Mouse (Mus musculus): ENCODE data around the gene Kifc5b. TPM values are rescaled to one million over a fixed set of nuclear protein-coding genes. Genes with fewer than 3 reads are reported as not detected.
"Not testable (repeated sequence)": the region's sequence is repeated elsewhere in the genome, so short reads cannot be mapped to it uniquely, and the experiment has no call there.

Kifc5b gene
- polyA plus RNA-seq, 1 experiment from 2014 or later = 2.3 TPM

DNA sequence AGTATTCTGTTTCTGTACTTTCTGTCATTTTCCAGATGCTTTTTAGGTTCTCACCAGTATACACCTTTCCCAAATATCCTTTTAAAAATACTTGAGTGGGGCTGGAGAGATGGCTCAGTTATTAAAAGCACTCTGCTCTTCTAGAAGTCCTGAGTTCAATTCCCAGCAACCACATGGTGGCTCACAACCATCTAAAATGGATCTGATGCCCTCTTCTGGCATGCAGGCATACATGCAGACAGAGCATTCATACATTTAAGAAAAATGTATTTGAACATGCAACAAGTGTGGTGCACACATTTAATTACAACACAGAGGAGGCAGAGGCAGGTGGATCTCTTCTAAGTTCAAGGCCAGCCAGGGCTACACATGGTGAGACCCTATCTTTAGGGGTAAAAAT, 58.5 kb downstream of the Kifc5b start:
- no peaks in the 10 kb centered on the region for H3K9me3 ChIP-seq (replicated peaks)
- H3K9ac ChIP-seq (replicated peaks) = no peak overlapping the region
- no peak overlapping the region for H3K27ac ChIP-seq (replicated peaks)
- peaks cover 50% of the 10 kb centered on the region for H3K36me3 ChIP-seq
- H3K4me1 ChIP-seq = peaks cover 61% of the 10 kb centered on the region
- no peak for ATAC-seq (ENCODE audit: low FRiP score)
- H3K4me3 ChIP-seq (replicated peaks) = no peak overlapping the region
- H3K4me2 ChIP-seq = no peak overlapping the region
- H3K27me3 ChIP-seq (replicated peaks) = no peaks in the 10 kb centered on the region

DNA sequence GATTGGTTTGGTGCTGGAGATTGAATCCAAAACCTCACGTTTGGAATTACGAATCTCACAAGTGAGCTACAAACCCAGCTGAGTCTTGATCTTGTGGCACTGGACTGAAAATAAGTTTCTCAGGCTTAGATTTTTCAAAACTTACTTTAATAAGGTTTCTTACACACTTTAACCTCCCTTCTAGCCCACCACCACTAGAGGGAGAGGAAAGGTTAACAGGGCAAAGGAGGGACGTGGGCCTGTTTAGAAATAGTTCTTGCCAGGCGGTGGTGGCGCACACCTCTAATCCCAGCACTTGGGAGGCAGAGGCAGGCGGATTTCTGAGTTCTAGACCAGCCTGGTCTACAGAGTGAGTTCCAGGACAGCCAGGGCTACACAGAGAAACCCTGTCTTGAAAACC, 60.5 kb downstream of the Kifc5b start:
- H3K9me3 ChIP-seq (replicated peaks); ATAC-seq (ENCODE audit: low FRiP score); H3K9ac ChIP-seq (replicated peaks); H3K4me3 ChIP-seq (replicated peaks); H3K27me3 ChIP-seq (replicated peaks); H3K4me2 ChIP-seq; H3K27ac ChIP-seq (replicated peaks): not testable (repeated sequence)
- Histone ChIP-seq H3K36me3 (peaks cover 50% of the 10 kb centered on the region), H3K4me1 (peaks cover 44% of the 10 kb centered on the region)
- WGBS = 94% methylated on average over 6 of the region's 6 CpGs

- Histone ChIP-seq H3K27me3 (replicated peaks) (no peaks in the 10 kb centered on the region), H3K4me2 (no peak overlapping the region), H3K4me3 (replicated peaks) (no peak overlapping the region), H3K36me3 (peaks cover 50% of the 10 kb centered on the region), H3K9me3 (replicated peaks) (no peaks in the 10 kb centered on the region), H3K4me1 (peaks cover 30% of the 10 kb centered on the region), H3K27ac (replicated peaks) (no peak overlapping the region), H3K9ac (replicated peaks) (no peak overlapping the region)
- ATAC-seq (ENCODE audit: low FRiP score) = no peak
- WGBS = 85% methylated on average over 2 of the region's 2 CpGs
These were observed 62.5 kb downstream of the Kifc5b start for GRCm38 (mm10) chr17:26979426-26979825.

GRCm38 (mm10) chr17:26981050-26981449, 64.2 kb downstream of the Kifc5b start:
- H3K9me3 ChIP-seq (replicated peaks) = no peaks in the 10 kb centered on the region
- no peak overlapping the region for H3K4me2 ChIP-seq
- H3K4me1 ChIP-seq = peaks cover 13% of the 10 kb centered on the region
- peaks cover 35% of the 10 kb centered on the region for H3K36me3 ChIP-seq
- H3K27ac ChIP-seq (replicated peaks) = no peak overlapping the region
- no peak overlapping the region for H3K4me3 ChIP-seq (replicated peaks)
- no peak for ATAC-seq (ENCODE audit: low FRiP score)
- 84% methylated on average over 2 of the region's 2 CpGs for WGBS
- H3K27me3 ChIP-seq (replicated peaks) = no peaks in the 10 kb centered on the region
- no peak overlapping the region for H3K9ac ChIP-seq (replicated peaks)

Small RNA genes within 50 kb of the gene (microRNA-seq; reads per million reads assigned to microRNA genes)
- gene Gm27775 (not detected), gene Mir3083 (0.69 reads per million), gene Mir6968 (0.52 reads per million)

Other genes with a start within 250 kb of the Kifc5b start
- 10.4 and 11.4 TPM in 2 replicates for gene Crebrf, start 201.4 kb upstream of the Kifc5b start, polyA plus RNA-seq (2015; fragmentation: Nextera tagmentation; extraction: Ambion mirVana)
- gene Bnip1, start 136.0 kb upstream of the Kifc5b start, polyA plus RNA-seq (2015; fragmentation: Nextera tagmentation; extraction: Ambion mirVana) = 54.5 and 57.7 TPM in 2 replicates
- 0.13 TPM in 1 of 2 replicates, not detected in the other for gene Nkx2-5, start 72.1 kb upstream of the Kifc5b start, polyA plus RNA-seq (2015; fragmentation: Nextera tagmentation; extraction: Ambion mirVana)
- gene Phf1, start 16.0 kb downstream of the Kifc5b start, polyA plus RNA-seq (2015; fragmentation: Nextera tagmentation; extraction: Ambion mirVana) = 27.5 and 30.5 TPM in 2 replicates
- gene Cuta, start 22.5 kb downstream of the Kifc5b start, polyA plus RNA-seq (2015; fragmentation: Nextera tagmentation; extraction: Ambion mirVana) = 141 and 152 TPM in 2 replicates
- 3.7 and 3.8 TPM in 2 replicates for gene Syngap1, start 24.2 kb downstream of the Kifc5b start, polyA plus RNA-seq (2015; fragmentation: Nextera tagmentation; extraction: Ambion mirVana)
- gene Zbtb9, start 56.1 kb downstream of the Kifc5b start, polyA plus RNA-seq (2015; fragmentation: Nextera tagmentation; extraction: Ambion mirVana) = 15.9 and 16.0 TPM in 2 replicates
- 4.5 TPM in 2 replicates for gene Bak1, start 111.9 kb downstream of the Kifc5b start, polyA plus RNA-seq (2015; fragmentation: Nextera tagmentation; extraction: Ambion mirVana)
- 0.82 and 2.9 TPM in 2 replicates for gene Itpr3, start 140.2 kb downstream of the Kifc5b start, polyA plus RNA-seq (2015; fragmentation: Nextera tagmentation; extraction: Ambion mirVana)
- 349 and 390 TPM in 2 replicates for gene Uqcc2, start 216.8 kb downstream of the Kifc5b start, polyA plus RNA-seq (2015; fragmentation: Nextera tagmentation; extraction: Ambion mirVana)

Data from neural tube, embryonic 15.5 days (tissue).